Mouse (Mus musculus) forebrain, embryonic 13.5 days (tissue): ENCODE data around the gene Gramd2. TPM values are rescaled to one million over a fixed set of nuclear protein-coding genes. Genes with fewer than 3 reads are reported as not detected.

ENCODE experiments used
- ATAC-seq: fragments of 200-750 bp; cut with Nextera tagmentation; 2 replicates; pipeline ENCODE4 v1.8.0; 2017
- H3K27ac ChIP-seq: fragments of 300-500 bp; sonication (generic); 2 replicates; pipeline ENCODE4 v1.5.1; 2015; ENCODE audit warnings: inconsistent platforms, mild to moderate bottlenecking, moderate library complexity
- H3K27me3 ChIP-seq: fragments of 300-500 bp; sonication (generic); 2 replicates; pipeline ENCODE4 v1.6.1; 2015; ENCODE audit warnings: mild to moderate bottlenecking, inconsistent platforms
- H3K36me3 ChIP-seq: fragments of 300-500 bp; sonication (generic); 2 replicates; pipeline ENCODE4 v1.6.1; 2015; ENCODE audit warnings: mild to moderate bottlenecking, inconsistent platforms; ENCODE audit not compliant: poor library complexity, severe bottlenecking
- H3K4me1 ChIP-seq: fragments of 300-500 bp; sonication (generic); 2 replicates; pipeline ENCODE4 v1.6.1; 2015; ENCODE audit warnings: inconsistent platforms
- H3K4me2 ChIP-seq: fragments of 300-500 bp; sonication (generic); 2 replicates; pipeline ENCODE4 v1.6.1; 2015; ENCODE audit warnings: inconsistent platforms, mild to moderate bottlenecking, moderate library complexity
- H3K4me3 ChIP-seq: fragments of 300-500 bp; sonication (generic); 2 replicates; pipeline ENCODE4 v1.5.1; 2015; ENCODE audit warnings: mild to moderate bottlenecking, inconsistent platforms
- H3K9ac ChIP-seq: fragments of 300-500 bp; sonication (generic); 2 replicates; pipeline ENCODE4 v1.6.1; 2015; ENCODE audit warnings: mild to moderate bottlenecking, inconsistent platforms
- H3K9me3 ChIP-seq: fragments of 300-500 bp; sonication (generic); replicated peaks from 2 replicates; pipeline ENCODE4 v1.6.1; 2016; ENCODE audit warnings: inconsistent platforms
- WGBS: fragments of 180-500 bp; shearing (Covaris S2); methylation state at CpG from one replicate; pipeline ENCODE4 v1.1.7; 2015; 5-methylcytosine and 5-hydroxymethylcytosine counted together
- polyA plus RNA-seq: library from polyadenylated mRNA; unstranded; fragments of >200 nt; fragmentation: Nextera tagmentation; extraction: Ambion mirVana; gene quantifications from 2 replicates; pipeline ENCODE4 v1.2.1, GENCODE M21; 2015

Gene Gramd2
- polyA plus RNA-seq, 1 experiment from 2014 or later, result 1.8 TPM

GRCm38 (mm10) chr9:59659036-59660026 lies 20.6 kb upstream of the Gramd2 start:
- 24% methylated on average over 14 of the region's 14 CpGs for WGBS
- H3K9ac ChIP-seq, result peak overlapping the region; percentile 91

GRCm38 (mm10) chr9:59660421-59660820 lies 19.5 kb upstream of the Gramd2 start:
- Histone ChIP-seq H3K36me3 (peaks cover 57% of the 10 kb centered on the region), H3K9me3 (no peaks in the 10 kb centered on the region), H3K9ac (peak overlapping the region; percentile 51), H3K4me2 (peak overlapping the region; percentile 90), H3K27ac (peak overlapping the region; percentile 54), H3K4me3 (peak overlapping the region; percentile 87; the same call in 1 of the 2 replicates), H3K27me3 (no peaks in the 10 kb centered on the region), H3K4me1 (peaks cover 80% of the 10 kb centered on the region)
- ATAC-seq, result no peak
- 44% methylated on average over 10 of the region's 10 CpGs for WGBS

More at GRCm38 (mm10) chr9:59659036-59660026, 20.6 kb upstream of the Gramd2 start:
- peaks cover 73% of the 10 kb centered on the region for H3K4me1 ChIP-seq
- peak; percentile 12; the same call in 1 of the 2 replicates for ATAC-seq
- peak overlapping the region; percentile 90 for H3K4me2 ChIP-seq
- peak overlapping the region; percentile 87 for H3K4me3 ChIP-seq
- no peaks in the 10 kb centered on the region for H3K9me3 ChIP-seq
- peaks cover 47% of the 10 kb centered on the region for H3K36me3 ChIP-seq
- H3K27ac ChIP-seq, result peak overlapping the region; percentile 54
- no peaks in the 10 kb centered on the region for H3K27me3 ChIP-seq

- ATAC-seq, result no peak
- peak overlapping the region; percentile 51 for H3K9ac ChIP-seq
- no peak overlapping the region for H3K27ac ChIP-seq
- peaks cover 67% of the 10 kb centered on the region for H3K36me3 ChIP-seq
- H3K4me1 ChIP-seq, result peaks cover 75% of the 10 kb centered on the region
- peak overlapping the region; percentile 90; the same call in 1 of the 2 replicates for H3K4me2 ChIP-seq
- H3K27me3 ChIP-seq, result no peaks in the 10 kb centered on the region
- no peak overlapping the region for H3K4me3 ChIP-seq
- WGBS, result 64% methylated on average over 6 of the region's 6 CpGs
- H3K9me3 ChIP-seq, result no peaks in the 10 kb centered on the region
Observed at GRCm38 (mm10) chr9:59661298-59661975, 18.5 kb upstream of the Gramd2 start.

- 82% methylated on average over 7 of the region's 7 CpGs for WGBS
- Histone ChIP-seq H3K4me1 (peaks cover 70% of the 10 kb centered on the region), H3K4me2 (no peak overlapping the region), H3K27me3 (no peaks in the 10 kb centered on the region), H3K4me3 (no peak overlapping the region), H3K27ac (no peak overlapping the region), H3K9ac (no peak overlapping the region), H3K9me3 (no peaks in the 10 kb centered on the region), H3K36me3 (peaks cover 85% of the 10 kb centered on the region)
- ATAC-seq, result no peak
Observed at GRCm38 (mm10) chr9:59663226-59663625, 16.7 kb upstream of the Gramd2 start.

DNA sequence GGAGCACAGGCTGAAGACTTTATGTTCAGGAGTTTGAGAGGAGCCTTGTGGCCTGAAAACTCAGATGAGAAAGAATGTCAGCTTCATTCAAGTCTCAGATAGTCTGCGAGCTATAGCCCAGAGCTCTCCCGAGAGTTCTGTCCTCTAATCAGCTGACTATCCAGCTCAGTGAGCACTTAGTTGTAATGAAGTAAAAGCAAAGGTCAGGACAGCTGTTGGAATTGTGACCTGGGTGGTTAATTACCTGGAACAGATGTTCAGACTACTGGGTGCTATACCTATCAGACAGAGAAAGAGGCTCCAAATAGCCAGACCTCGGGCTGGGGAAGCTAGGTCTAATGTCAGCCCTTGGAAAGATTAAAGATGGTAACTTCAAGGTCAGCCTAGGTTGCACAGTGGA lies 16.0 kb upstream of the Gramd2 start:
- Histone ChIP-seq H3K4me3 (no peak overlapping the region), H3K4me2 (no peak overlapping the region), H3K4me1 (peaks cover 62% of the 10 kb centered on the region), H3K9me3 (no peaks in the 10 kb centered on the region), H3K27ac (no peak overlapping the region), H3K36me3 (peaks cover 93% of the 10 kb centered on the region), H3K9ac (no peak overlapping the region), H3K27me3 (no peaks in the 10 kb centered on the region)
- WGBS, result 47% methylated on average over 3 of the region's 3 CpGs
- ATAC-seq, result no peak

DNA sequence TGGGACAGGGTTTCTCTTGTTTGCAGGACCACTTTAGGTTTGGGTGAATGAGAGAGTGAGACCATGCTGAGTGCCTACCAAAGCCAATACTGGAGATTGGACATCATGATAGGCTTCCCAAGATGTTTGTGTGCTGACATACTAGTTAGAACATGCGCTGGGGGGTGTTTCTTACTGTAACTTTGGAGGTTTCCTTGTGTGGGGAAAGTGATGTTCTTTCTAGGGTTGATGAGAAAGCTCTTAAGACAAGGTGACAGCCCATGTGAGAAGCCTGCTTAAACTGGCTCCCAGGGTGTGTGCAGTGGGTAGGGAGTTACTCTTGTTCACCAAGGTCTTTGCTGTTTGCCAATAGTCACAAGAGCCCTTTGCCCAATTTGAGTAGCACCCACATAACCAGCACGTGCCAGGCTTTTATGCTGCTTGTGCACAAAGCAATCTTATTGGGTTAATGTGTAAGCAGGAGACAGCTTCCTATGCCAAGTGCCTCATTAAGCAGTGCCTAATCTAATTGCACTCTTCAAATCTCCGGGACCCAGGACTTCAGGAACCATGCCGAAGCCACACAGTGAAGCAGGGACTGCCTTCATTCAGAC lies 15.2 kb upstream of the Gramd2 start:
- H3K4me3 ChIP-seq, result no peak overlapping the region
- 50% methylated on average over 4 of the region's 4 CpGs for WGBS
- H3K36me3 ChIP-seq, result peaks cover 95% of the 10 kb centered on the region
- H3K27ac ChIP-seq, result no peak overlapping the region
- H3K27me3 ChIP-seq, result no peaks in the 10 kb centered on the region
- H3K4me1 ChIP-seq, result peaks cover 54% of the 10 kb centered on the region
- H3K9me3 ChIP-seq, result no peaks in the 10 kb centered on the region
- H3K4me2 ChIP-seq, result no peak overlapping the region
- H3K9ac ChIP-seq, result no peak overlapping the region
- ATAC-seq, result peak; percentile 38; the same call in 1 of the 2 replicates

DNA sequence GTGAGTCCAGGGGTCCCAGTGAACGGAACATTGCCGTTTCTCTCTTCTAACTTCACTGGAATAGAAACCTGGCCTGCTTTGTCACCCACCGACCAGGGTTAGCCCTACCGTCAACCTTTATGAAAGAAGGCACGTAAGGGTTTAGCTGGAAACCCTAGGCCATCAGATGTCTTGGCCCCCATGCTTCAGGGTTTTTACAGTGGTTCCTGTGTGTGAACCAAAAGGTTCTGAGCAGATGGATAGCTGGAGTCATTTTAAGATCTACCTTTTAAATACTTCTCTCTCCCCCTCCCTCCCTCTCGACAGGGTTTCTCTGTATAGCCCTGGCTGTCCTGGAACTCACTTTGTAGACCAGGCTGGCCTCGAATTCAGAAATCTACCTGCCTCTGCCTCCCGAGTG lies 13.9 kb upstream of the Gramd2 start:
- peaks cover 96% of the 10 kb centered on the region for H3K36me3 ChIP-seq

DNA sequence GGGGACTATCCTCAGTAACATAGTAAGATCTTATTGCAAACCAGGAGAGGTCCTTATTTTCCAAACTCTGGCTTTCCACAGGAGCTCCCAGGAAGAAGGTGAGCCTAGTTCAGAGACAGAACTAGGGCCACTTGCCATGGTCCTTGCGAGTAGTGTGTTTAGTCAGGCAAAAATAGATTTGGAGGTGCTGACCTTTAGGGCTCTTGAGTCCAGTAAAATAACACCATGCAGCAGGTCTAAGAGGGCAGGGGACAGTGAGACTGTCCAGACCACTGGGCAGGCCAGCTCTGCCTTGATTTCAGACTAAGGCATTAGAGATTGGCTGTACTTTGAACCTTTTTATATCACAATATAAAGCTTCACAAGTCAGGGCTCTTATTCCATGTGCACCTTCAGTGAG lies 13.1 kb upstream of the Gramd2 start:
- Histone ChIP-seq H3K4me1 (peaks cover 34% of the 10 kb centered on the region), H3K4me3 (no peak overlapping the region), H3K9me3 (no peaks in the 10 kb centered on the region), H3K4me2 (no peak overlapping the region), H3K27ac (no peak overlapping the region), H3K36me3 (peaks cover 96% of the 10 kb centered on the region), H3K27me3 (no peaks in the 10 kb centered on the region), H3K9ac (no peak overlapping the region)
- WGBS, result 84% methylated on average over 1 of the region's 1 CpGs
- ATAC-seq, result no peak

More for the DNA sequence above, 13.9 kb upstream of the Gramd2 start:
- peaks cover 42% of the 10 kb centered on the region for H3K4me1 ChIP-seq
- no peak overlapping the region for H3K4me2 ChIP-seq
- ATAC-seq, result no peak
- H3K27ac ChIP-seq, result no peak overlapping the region
- H3K27me3 ChIP-seq, result no peaks in the 10 kb centered on the region
- H3K9ac ChIP-seq, result no peak overlapping the region
- no peak overlapping the region for H3K4me3 ChIP-seq
- H3K9me3 ChIP-seq, result no peaks in the 10 kb centered on the region
- 88% methylated on average over 8 of the region's 8 CpGs for WGBS

- Histone ChIP-seq H3K9ac (no peak overlapping the region), H3K27me3 (no peaks in the 10 kb centered on the region), H3K9me3 (no peaks in the 10 kb centered on the region), H3K4me2 (no peak overlapping the region), H3K4me1 (peaks cover 29% of the 10 kb centered on the region), H3K27ac (no peak overlapping the region), H3K36me3 (peaks cover 96% of the 10 kb centered on the region), H3K4me3 (no peak overlapping the region)
- no peak for ATAC-seq
- WGBS, result 67% methylated on average over 4 of the region's 4 CpGs
Observed at GRCm38 (mm10) chr9:59667250-59667649, 12.7 kb upstream of the Gramd2 start.

GRCm38 (mm10) chr9:59667904-59668303 lies 12.0 kb upstream of the Gramd2 start:
- Histone ChIP-seq H3K36me3 (peaks cover 98% of the 10 kb centered on the region), H3K9ac (no peak overlapping the region), H3K4me3 (no peak overlapping the region), H3K27me3 (no peaks in the 10 kb centered on the region), H3K4me2 (no peak overlapping the region), H3K9me3 (no peaks in the 10 kb centered on the region), H3K27ac (no peak overlapping the region), H3K4me1 (peaks cover 23% of the 10 kb centered on the region)
- no peak for ATAC-seq
- WGBS, result 91% methylated on average over 6 of the region's 6 CpGs

DNA sequence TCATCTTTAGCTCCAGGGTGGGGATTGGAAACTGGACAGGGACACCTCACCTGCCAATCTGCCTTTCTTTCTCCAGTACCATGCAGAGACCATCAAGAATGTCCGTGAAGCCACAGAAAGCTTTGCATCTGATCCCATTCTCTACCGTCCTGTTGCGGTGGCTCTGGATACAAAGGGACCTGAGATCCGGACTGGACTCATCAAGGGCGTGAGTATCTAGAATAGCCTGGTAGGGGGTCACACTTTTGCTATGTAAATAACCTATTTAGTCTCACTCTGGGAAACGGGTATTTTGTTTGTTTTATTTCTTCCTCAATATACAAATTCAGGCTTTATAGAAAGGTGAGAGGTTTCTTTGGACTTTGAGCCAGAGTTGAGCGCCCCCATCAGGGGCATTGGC lies 11.5 kb upstream of the Gramd2 start:
- no peak for ATAC-seq
- peaks cover 98% of the 10 kb centered on the region for H3K36me3 ChIP-seq
- H3K27ac ChIP-seq, result no peak overlapping the region
- H3K4me2 ChIP-seq, result no peak overlapping the region
- peaks cover 17% of the 10 kb centered on the region for H3K4me1 ChIP-seq
- 68% methylated on average over 7 of the region's 7 CpGs for WGBS
- no peaks in the 10 kb centered on the region for H3K27me3 ChIP-seq
- H3K9me3 ChIP-seq, result no peaks in the 10 kb centered on the region
- H3K4me3 ChIP-seq, result no peak overlapping the region
- no peak overlapping the region for H3K9ac ChIP-seq

- H3K4me1 ChIP-seq, result peaks cover 10% of the 10 kb centered on the region
- H3K4me2 ChIP-seq, result no peak overlapping the region
- no peak overlapping the region for H3K4me3 ChIP-seq
- ATAC-seq, result no peak
- 80% methylated on average over 4 of the region's 4 CpGs for WGBS
- H3K9me3 ChIP-seq, result no peaks in the 10 kb centered on the region
- H3K9ac ChIP-seq, result no peak overlapping the region
- H3K27me3 ChIP-seq, result no peaks in the 10 kb centered on the region
- H3K36me3 ChIP-seq, result peaks cover 97% of the 10 kb centered on the region
- H3K27ac ChIP-seq, result no peak overlapping the region
Observed at GRCm38 (mm10) chr9:59669172-59669571, 10.8 kb upstream of the Gramd2 start.
